Mouse (Mus musculus): ENCODE measurements at regions not wholly inside any gene's neighbourhood (a gene's known extent, or its start where the extent isn't known, plus 50 kb on each side); places are given as distances from the start of the nearest gene placed in this dataset.

- no peaks in the 10 kb centered on the region for H3K9me3 ChIP-seq
- H3K27ac ChIP-seq: no peak overlapping the region
- H3K27me3 ChIP-seq: no peaks in the 10 kb centered on the region
- no peaks in the 10 kb centered on the region for H3K4me1 ChIP-seq
- 64% methylated on average over 6 of the region's 6 CpGs for WGBS
- no peaks in the 10 kb centered on the region for H3K36me3 ChIP-seq
- H3K9ac ChIP-seq: no peak overlapping the region
- no peak for ATAC-seq (ENCODE audit: insufficient number of reproducible peaks, insufficient read depth, low FRiP score, low TSS enrichment, low read depth)
- no peak overlapping the region for H3K4me2 ChIP-seq
- H3K4me3 ChIP-seq: no peak overlapping the region
Observed at GRCm38 (mm10) chr1:35243339-35243738, 393.6 kb downstream of the Plekhb2 start.

- no peak overlapping the region for H3K9ac ChIP-seq
- no peaks in the 10 kb centered on the region for H3K36me3 ChIP-seq
- no peaks in the 10 kb centered on the region for H3K9me3 ChIP-seq
- no peak overlapping the region for H3K27ac ChIP-seq
- 77% methylated on average over 1 of the region's 1 CpGs for WGBS
- H3K4me1 ChIP-seq: no peaks in the 10 kb centered on the region
- H3K27me3 ChIP-seq: no peaks in the 10 kb centered on the region
- no peak for ATAC-seq (ENCODE audit: insufficient number of reproducible peaks, insufficient read depth, low FRiP score, low TSS enrichment, low read depth)
- H3K4me3 ChIP-seq: no peak overlapping the region
- no peak overlapping the region for H3K4me2 ChIP-seq
Observed at GRCm38 (mm10) chr1:35265125-35265524, 415.3 kb downstream of the Plekhb2 start.

- no peak overlapping the region for H3K4me2 ChIP-seq
- no peaks in the 10 kb centered on the region for H3K27me3 ChIP-seq
- ATAC-seq (ENCODE audit: insufficient number of reproducible peaks, insufficient read depth, low FRiP score, low TSS enrichment, low read depth): no peak
- no peaks in the 10 kb centered on the region for H3K36me3 ChIP-seq
- no peaks in the 10 kb centered on the region for H3K4me1 ChIP-seq
- no peak overlapping the region for H3K27ac ChIP-seq
- 54% methylated on average over 7 of the region's 7 CpGs for WGBS
- no peak overlapping the region for H3K9ac ChIP-seq
- H3K4me3 ChIP-seq: no peak overlapping the region
- no peaks in the 10 kb centered on the region for H3K9me3 ChIP-seq
Observed at GRCm38 (mm10) chr1:35266626-35267025, 416.9 kb downstream of the Plekhb2 start.

- H3K4me2 ChIP-seq: no peak overlapping the region
- no peaks in the 10 kb centered on the region for H3K4me1 ChIP-seq
- no peak for ATAC-seq (ENCODE audit: insufficient number of reproducible peaks, insufficient read depth, low FRiP score, low TSS enrichment, low read depth)
- WGBS: 73% methylated on average over 7 of the region's 7 CpGs
- H3K9ac ChIP-seq: no peak overlapping the region
- no peaks in the 10 kb centered on the region for H3K27me3 ChIP-seq
- H3K27ac ChIP-seq: no peak overlapping the region
- H3K36me3 ChIP-seq: no peaks in the 10 kb centered on the region
- H3K9me3 ChIP-seq: no peaks in the 10 kb centered on the region
- H3K4me3 ChIP-seq: no peak overlapping the region
Observed at GRCm38 (mm10) chr1:35267883-35268282, 418.1 kb downstream of the Plekhb2 start.

GRCm38 (mm10) chr1:35274978-35275377 is 425.2 kb downstream of the Plekhb2 start:
- H3K4me1 ChIP-seq: no peaks in the 10 kb centered on the region
- no peak overlapping the region for H3K4me3 ChIP-seq
- H3K27ac ChIP-seq: no peak overlapping the region
- no peak overlapping the region for H3K9ac ChIP-seq
- H3K4me2 ChIP-seq: no peak overlapping the region
- no peaks in the 10 kb centered on the region for H3K27me3 ChIP-seq
- H3K36me3 ChIP-seq: no peaks in the 10 kb centered on the region
- H3K9me3 ChIP-seq: no peaks in the 10 kb centered on the region
- 87% methylated on average over 8 of the region's 8 CpGs for WGBS
- no peak for ATAC-seq (ENCODE audit: insufficient number of reproducible peaks, insufficient read depth, low FRiP score, low TSS enrichment, low read depth)
